Mouse (Mus musculus) lung, postnatal 14 days (tissue): ENCODE data around the gene 3110040N11Rik.
"Not testable (repeated sequence)": the region's sequence is repeated elsewhere in the genome, so short reads cannot be mapped to it uniquely, and the experiment has no call there.

ENCODE experiments used
- DNase-seq: peaks from one replicate; pipeline ENCODE4 v3.0.0; 2021

3110040N11Rik gene

GRCm38 (mm10) chr7:81789095-81789757 lies at the start of gene 3110040N11Rik:
TSS of gene 3110040N11Rik (minus strand) at chr7:81789478.
- peak; percentile 84 for DNase-seq

- not testable (repeated sequence) for DNase-seq
Observed at GRCm38 (mm10) chr7:81837771-81838170, 48.5 kb upstream of the 3110040N11Rik start.

- DNase-seq, result no peak
Observed at GRCm38 (mm10) chr7:81835430-81835829, 46.2 kb upstream of the 3110040N11Rik start.

GRCm38 (mm10) chr7:81834847-81835246 lies 45.6 kb upstream of the 3110040N11Rik start:
- DNase-seq, result no peak

- peak; percentile 86 for DNase-seq
Observed at GRCm38 (mm10) chr7:81829379-81829894, 40.2 kb upstream of the 3110040N11Rik start, which contains the start of gene Btbd1. TSS of gene Btbd1 (minus strand) at chr7:81829431.

- peak; percentile 51 for DNase-seq
Observed at GRCm38 (mm10) chr7:81828681-81829378, 39.6 kb upstream of the 3110040N11Rik start.

- no peak for DNase-seq
Observed at GRCm38 (mm10) chr7:81827806-81828667, 38.8 kb upstream of the 3110040N11Rik start.

GRCm38 (mm10) chr7:81825381-81825780 lies 36.1 kb upstream of the 3110040N11Rik start:
- DNase-seq, result peak; percentile 14

GRCm38 (mm10) chr7:81824906-81825305 lies 35.6 kb upstream of the 3110040N11Rik start:
- DNase-seq, result no peak

- DNase-seq, result no peak
Observed at GRCm38 (mm10) chr7:81806067-81806466, 16.8 kb upstream of the 3110040N11Rik start.

- DNase-seq, result no peak
Observed at GRCm38 (mm10) chr7:81788536-81788935, 742 bp downstream of the 3110040N11Rik start.

- DNase-seq, result no peak
Observed at GRCm38 (mm10) chr7:81777667-81778218, 11.5 kb downstream of the 3110040N11Rik start.

- no peak for DNase-seq
Observed at GRCm38 (mm10) chr7:81775325-81775724, 14.0 kb downstream of the 3110040N11Rik start.

- DNase-seq, result no peak
Observed at GRCm38 (mm10) chr7:81772786-81773539, 16.3 kb downstream of the 3110040N11Rik start.

- peak; percentile 34 for DNase-seq
Observed at GRCm38 (mm10) chr7:81763110-81763845, 26.0 kb downstream of the 3110040N11Rik start.

GRCm38 (mm10) chr7:81762180-81763109 lies 26.8 kb downstream of the 3110040N11Rik start, which contains the start of gene Ramac:
TSS of gene Ramac (plus strand) at chr7:81762925.
- DNase-seq, result peak; percentile 92

GRCm38 (mm10) chr7:81747956-81748355 lies 41.3 kb downstream of the 3110040N11Rik start:
- no peak for DNase-seq

GRCm38 (mm10) chr7:81744145-81744544 lies 45.1 kb downstream of the 3110040N11Rik start:
- DNase-seq, result peak; percentile 19

GRCm38 (mm10) chr7:81740010-81740409 lies 49.3 kb downstream of the 3110040N11Rik start:
- no peak for DNase-seq
